ENCODE assay signal across 17 mouse cellular contexts in genomic region chr19:58436874-58437273, GRCm38 (mm10). TPM values are rescaled to one million over a fixed set of nuclear protein-coding genes. Genes with fewer than 3 reads are reported as not detected.
A peak's percentile ranks its signal among the peaks of the same experiment; 100 is the strongest.
DNase-seq lines count a peak whose midpoint lies in the region; ATAC-seq and TF ChIP-seq lines count a peak whose summit lies in the region.
"Had no signal": no experiment of that assay in that cellular context is flagged by ENCODE, and none has a peak within 500 bp of the region (broad histone marks: within the 10 kb centered on the region; RNA-seq: fewer than 3 reads in every experiment).

No protein-coding gene starts in this region.

- ATAC-seq in heart, embryonic 13.5 days (ENCODE audit: extremely low read depth, insufficient number of reproducible peaks, low FRiP score, low TSS enrichment), result no peak
- no peak for ATAC-seq in liver, postnatal 0 days
- ATAC-seq in liver, embryonic 12.5 days, result no peak
- ATAC-seq in common myeloid progenitor, adult 5-6 weeks (replicated peaks; ENCODE audit: low read depth, poor library complexity, severe bottlenecking), result peak; percentile 39; the same call in 1 of the 2 replicates
- ATAC-seq: activated CD4-positive, CD25-positive, alpha-beta regulatory T cell, adult 4 months; forebrain, embryonic 13.5 days; hindbrain, postnatal 0 days; midbrain, embryonic 15.5 days had no signal

- H3K9me3 ChIP-seq in heart, embryonic 13.5 days, result no peaks in the 10 kb centered on the region
- H3K9me3 ChIP-seq in liver, postnatal 0 days (ENCODE audit: low read length), result no peaks in the 10 kb centered on the region
- no peaks in the 10 kb centered on the region for H3K9me3 ChIP-seq in liver, embryonic 12.5 days (replicated peaks)
- H3K9me3 ChIP-seq: forebrain, embryonic 13.5 days; limb, embryonic 13.5 days; lung, embryonic 15.5 days; midbrain, embryonic 15.5 days had no signal

- no peak for TF ChIP-seq EP300 in liver, postnatal 0 days (IDR thresholded peaks at IDR 0.05; ENCODE audit: low read depth)

- H3K4me2 ChIP-seq in heart, embryonic 13.5 days, result no peak overlapping the region
- H3K4me2 ChIP-seq in liver, postnatal 0 days (ENCODE audit: low read depth, low read length), result no peak overlapping the region
- no peak overlapping the region for H3K4me2 ChIP-seq in liver, embryonic 12.5 days
- H3K4me2 ChIP-seq: forebrain, embryonic 13.5 days; limb, embryonic 13.5 days; lung, embryonic 15.5 days; midbrain, embryonic 15.5 days had no signal

- no peaks in the 10 kb centered on the region for H3K36me3 ChIP-seq in heart, embryonic 13.5 days
- H3K36me3 ChIP-seq in liver, postnatal 0 days (replicated peaks; ENCODE audit: insufficient read depth, low read length), result no peaks in the 10 kb centered on the region
- no peaks in the 10 kb centered on the region for H3K36me3 ChIP-seq in liver, embryonic 12.5 days
- H3K36me3 ChIP-seq: limb, embryonic 13.5 days; lung, embryonic 15.5 days; midbrain, embryonic 15.5 days had no signal

- 35% methylated on average over 3 of the region's 3 CpGs for WGBS in heart, embryonic 13.5 days
- 37% methylated on average over 3 of the region's 3 CpGs for WGBS in liver, postnatal 0 days (ENCODE audit: insufficient replicate concordance)
- WGBS in liver, embryonic 12.5 days (ENCODE audit: insufficient replicate concordance), result 47% methylated on average over 3 of the region's 3 CpGs

- H3K27me3 ChIP-seq in heart, embryonic 13.5 days (replicated peaks), result no peaks in the 10 kb centered on the region
- no peaks in the 10 kb centered on the region for H3K27me3 ChIP-seq in liver, postnatal 0 days (ENCODE audit: insufficient read depth, low read length)
- no peaks in the 10 kb centered on the region for H3K27me3 ChIP-seq in liver, embryonic 12.5 days (replicated peaks)
- H3K27me3 ChIP-seq: limb, embryonic 13.5 days; lung, embryonic 15.5 days; midbrain, embryonic 15.5 days had no signal

- no peak for TF ChIP-seq CTCF in liver, postnatal 0 days (IDR thresholded peaks at IDR 0.05; ENCODE audit: low read depth)

- H3K4me1 ChIP-seq in heart, embryonic 13.5 days, result peaks cover 27% of the 10 kb centered on the region
- peaks cover 27% of the 10 kb centered on the region for H3K4me1 ChIP-seq in liver, postnatal 0 days (ENCODE audit: insufficient read depth)
- peaks cover 12% of the 10 kb centered on the region; the same call in 1 of the 2 replicates for H3K4me1 ChIP-seq in liver, embryonic 12.5 days

- no peak for DNase-seq in heart, adult 9 months (ENCODE audit: low spot score in 2 of 2)
- DNase-seq in liver, postnatal 0 days, result no peak
- DNase-seq in 416B (ENCODE audit: low read depth), result peak; percentile 33
- no peak for DNase-seq in natural killer cell, adult 2 months (ENCODE audit: low spot score in 2 of 2)
- DNase-seq: cerebellum, adult 18-20 months; spleen, adult 18-20 months; thymus, postnatal 4 days had no signal

- H3K27ac ChIP-seq in heart, embryonic 13.5 days (replicated peaks), result 0 out of 2 replicates have a peak overlapping the region, but pooled peaks have one; percentile 2
- H3K27ac ChIP-seq in liver, postnatal 0 days (ENCODE audit: low read depth), result peak overlapping the region; percentile 71
- no peak overlapping the region for H3K27ac ChIP-seq in liver, embryonic 12.5 days
- H3K27ac ChIP-seq: forebrain, embryonic 13.5 days; hindbrain, postnatal 0 days; limb, embryonic 13.5 days; lung, embryonic 15.5 days; midbrain, embryonic 15.5 days had no signal

- no peak overlapping the region for H3K9ac ChIP-seq in heart, embryonic 13.5 days
- no peak overlapping the region for H3K9ac ChIP-seq in liver, postnatal 0 days (replicated peaks)
- no peak overlapping the region for H3K9ac ChIP-seq in liver, embryonic 12.5 days
- H3K9ac ChIP-seq: forebrain, embryonic 13.5 days; limb, embryonic 13.5 days; lung, embryonic 15.5 days; midbrain, embryonic 15.5 days had no signal

- H3K4me3 ChIP-seq in heart, embryonic 13.5 days, result no peak overlapping the region
- H3K4me3 ChIP-seq in liver, postnatal 0 days (ENCODE audit: low read depth, low read length), result no peak overlapping the region
- H3K4me3 ChIP-seq in liver, embryonic 12.5 days, result no peak overlapping the region
- H3K4me3 ChIP-seq: forebrain, embryonic 13.5 days; limb, embryonic 13.5 days; lung, embryonic 15.5 days; midbrain, embryonic 15.5 days had no signal

RNA-seq across cellular contexts. Expression of gene Gfra1, which starts 18.8 kb away (rescaled TPM):
- polyA plus RNA-seq in heart, embryonic 13.5 days (2015; fragmentation: Nextera tagmentation; extraction: Ambion mirVana), result 6.1 and 6.6 TPM in 2 replicates
- 8.4 and 8.8 TPM in 2 replicates for polyA plus RNA-seq in liver, postnatal 0 days (2015; fragmentation: Nextera tagmentation; extraction: Ambion mirVana)
- polyA plus RNA-seq in liver, embryonic 12.5 days (2016; fragmentation: Nextera tagmentation; extraction: Ambion mirVana), result 9.1 and 9.2 TPM in 2 replicates
- total RNA-seq in common myeloid progenitor, adult 5-6 weeks (2017), result 0.09 TPM in 1 of 2 replicates, not detected in the other
- total RNA-seq: MEL had no signal
